Mouse (Mus musculus): ENCODE measurements around the gene Sox10. TPM values are rescaled to one million over a fixed set of nuclear protein-coding genes. Genes with fewer than 3 reads are reported as not detected.

Sox10 gene
- polyA plus RNA-seq, 1 experiment, result 1.6 TPM

GRCm38 (mm10) chr15:79124331-79124875 is 40.6 kb downstream of the Sox10 start:
- no peaks in the 10 kb centered on the region; the same call in 1 of the 2 replicates for H3K4me1 ChIP-seq (ENCODE audit: control insufficient read depth, insufficient read depth, low read length)
- H3K27me3 ChIP-seq (ENCODE audit: control insufficient read depth, insufficient read depth, low read length), result no peaks in the 10 kb centered on the region
- TF ChIP-seq CTCF (IDR thresholded peaks at IDR 0.05; ENCODE audit: control insufficient read depth, insufficient read depth, insufficient replicate concordance, low read depth, low read length), result no peak
- no peaks in the 10 kb centered on the region; the same call in none of the 2 replicates for H3K36me3 ChIP-seq (ENCODE audit: control insufficient read depth, insufficient read depth, low read length)
- H3K27ac ChIP-seq (ENCODE audit: control insufficient read depth, insufficient read depth, low read depth, low read length), result peak overlapping the region; percentile 61
- H3K4me3 ChIP-seq (ENCODE audit: control insufficient read depth, low read depth, low read length), result peak overlapping the region; percentile 77

- H3K4me1 ChIP-seq (ENCODE audit: control insufficient read depth, insufficient read depth, low read length), result no peaks in the 10 kb centered on the region; the same call in 1 of the 2 replicates
- TF ChIP-seq CTCF (IDR thresholded peaks at IDR 0.05; ENCODE audit: control insufficient read depth, insufficient read depth, insufficient replicate concordance, low read depth, low read length) (no peak), POLR2A (IDR thresholded peaks at IDR 0.05; ENCODE audit: control insufficient read depth, low read depth, low read length) (no peak)
- H3K4me3 ChIP-seq (ENCODE audit: control insufficient read depth, low read depth, low read length), result peak overlapping the region; percentile 77
- no peaks in the 10 kb centered on the region for H3K27me3 ChIP-seq (ENCODE audit: control insufficient read depth, insufficient read depth, low read length)
- H3K27ac ChIP-seq (ENCODE audit: control insufficient read depth, insufficient read depth, low read depth, low read length), result peak overlapping the region; percentile 26; the same call in 1 of the 2 replicates
- H3K36me3 ChIP-seq (ENCODE audit: control insufficient read depth, insufficient read depth, low read length), result no peaks in the 10 kb centered on the region; the same call in none of the 2 replicates
These were observed 41.3 kb downstream of the Sox10 start for GRCm38 (mm10) chr15:79123751-79124150.

- no peak for TF ChIP-seq POLR2A (IDR thresholded peaks at IDR 0.05; ENCODE audit: control insufficient read depth, low read depth, low read length)
- no peak for TF ChIP-seq CTCF (IDR thresholded peaks at IDR 0.05; ENCODE audit: control insufficient read depth, insufficient read depth, insufficient replicate concordance, low read depth, low read length)
- Histone ChIP-seq H3K4me3 (ENCODE audit: control insufficient read depth, low read depth, low read length) (no peak overlapping the region), H3K4me1 (ENCODE audit: control insufficient read depth, insufficient read depth, low read length) (no peaks in the 10 kb centered on the region), H3K27me3 (ENCODE audit: control insufficient read depth, insufficient read depth, low read length) (no peaks in the 10 kb centered on the region), H3K27ac (ENCODE audit: control insufficient read depth, insufficient read depth, low read depth, low read length) (no peak overlapping the region), H3K36me3 (ENCODE audit: control insufficient read depth, insufficient read depth, low read length) (no peaks in the 10 kb centered on the region; the same call in none of the 2 replicates)
These were observed 42.5 kb downstream of the Sox10 start for GRCm38 (mm10) chr15:79122546-79122945.

GRCm38 (mm10) chr15:79122119-79122518 is 42.9 kb downstream of the Sox10 start:
- TF ChIP-seq POLR2A (IDR thresholded peaks at IDR 0.05; ENCODE audit: control insufficient read depth, low read depth, low read length), result no peak
- no peak for TF ChIP-seq CTCF (IDR thresholded peaks at IDR 0.05; ENCODE audit: control insufficient read depth, insufficient read depth, insufficient replicate concordance, low read depth, low read length)
- no peak overlapping the region for H3K27ac ChIP-seq (ENCODE audit: control insufficient read depth, insufficient read depth, low read depth, low read length)
- H3K4me3 ChIP-seq (ENCODE audit: control insufficient read depth, low read depth, low read length), result no peak overlapping the region
- H3K36me3 ChIP-seq (ENCODE audit: control insufficient read depth, insufficient read depth, low read length), result no peaks in the 10 kb centered on the region; the same call in none of the 2 replicates
- no peaks in the 10 kb centered on the region for H3K27me3 ChIP-seq (ENCODE audit: control insufficient read depth, insufficient read depth, low read length)
- no peaks in the 10 kb centered on the region for H3K4me1 ChIP-seq (ENCODE audit: control insufficient read depth, insufficient read depth, low read length)

- no peak overlapping the region for H3K27ac ChIP-seq (ENCODE audit: control insufficient read depth, insufficient read depth, low read depth, low read length)
- H3K4me3 ChIP-seq (ENCODE audit: control insufficient read depth, low read depth, low read length), result no peak overlapping the region
- H3K36me3 ChIP-seq (ENCODE audit: control insufficient read depth, insufficient read depth, low read length), result peaks cover 4% of the 10 kb centered on the region
- H3K4me1 ChIP-seq (ENCODE audit: control insufficient read depth, insufficient read depth, low read length), result no peaks in the 10 kb centered on the region
- no peak for TF ChIP-seq CTCF (IDR thresholded peaks at IDR 0.05; ENCODE audit: control insufficient read depth, insufficient read depth, insufficient replicate concordance, low read depth, low read length)
- TF ChIP-seq POLR2A (IDR thresholded peaks at IDR 0.05; ENCODE audit: control insufficient read depth, low read depth, low read length), result no peak
- H3K27me3 ChIP-seq (ENCODE audit: control insufficient read depth, insufficient read depth, low read length), result no peaks in the 10 kb centered on the region
These were observed 45.5 kb downstream of the Sox10 start for GRCm38 (mm10) chr15:79119491-79119890.

GRCm38 (mm10) chr15:79115276-79115675 is 49.8 kb downstream of the Sox10 start:
- H3K4me3 ChIP-seq (ENCODE audit: control insufficient read depth, low read depth, low read length), result no peak overlapping the region
- H3K27me3 ChIP-seq (ENCODE audit: control insufficient read depth, insufficient read depth, low read length), result no peaks in the 10 kb centered on the region
- no peak overlapping the region for H3K27ac ChIP-seq (ENCODE audit: control insufficient read depth, insufficient read depth, low read depth, low read length)
- peaks cover 5% of the 10 kb centered on the region for H3K4me1 ChIP-seq (ENCODE audit: control insufficient read depth, insufficient read depth, low read length)
- H3K36me3 ChIP-seq (ENCODE audit: control insufficient read depth, insufficient read depth, low read length), result peaks cover 4% of the 10 kb centered on the region
- TF ChIP-seq POLR2A (IDR thresholded peaks at IDR 0.05; ENCODE audit: control insufficient read depth, low read depth, low read length) (no peak), CTCF (IDR thresholded peaks at IDR 0.05; ENCODE audit: control insufficient read depth, insufficient read depth, insufficient replicate concordance, low read depth, low read length) (no peak)

- Histone ChIP-seq H3K27me3 (ENCODE audit: control insufficient read depth, insufficient read depth, low read length) (no peaks in the 10 kb centered on the region), H3K4me3 (ENCODE audit: control insufficient read depth, low read depth, low read length) (no peak overlapping the region), H3K36me3 (ENCODE audit: control insufficient read depth, insufficient read depth, low read length) (peaks cover 4% of the 10 kb centered on the region), H3K4me1 (ENCODE audit: control insufficient read depth, insufficient read depth, low read length) (peaks cover 22% of the 10 kb centered on the region), H3K27ac (ENCODE audit: control insufficient read depth, insufficient read depth, low read depth, low read length) (no peak overlapping the region)
- TF ChIP-seq POLR2A (IDR thresholded peaks at IDR 0.05; ENCODE audit: control insufficient read depth, low read depth, low read length), result no peak
- TF ChIP-seq CTCF (IDR thresholded peaks at IDR 0.05; ENCODE audit: control insufficient read depth, insufficient read depth, insufficient replicate concordance, low read depth, low read length), result no peak
These were observed 53.3 kb downstream of the Sox10 start for GRCm38 (mm10) chr15:79111774-79112173.
